Mouse (Mus musculus) adrenal gland, postnatal 10 days (tissue): ENCODE measurements around the gene Ripply2. TPM values are rescaled to one million over a fixed set of nuclear protein-coding genes. Genes with fewer than 3 reads are reported as not detected.
A peak's percentile ranks its signal among the peaks of the same experiment; 100 is the strongest.
"Not testable (repeated sequence)": the region's sequence is repeated elsewhere in the genome, so short reads cannot be mapped to it uniquely, and the experiment has no call there.

ENCODE experiments used
- DNase-seq: peaks from one replicate; pipeline ENCODE4 v3.0.0; 2021; ENCODE audit warnings: mixed read lengths
- long read RNA-seq, 2 experiments: library from polyadenylated mRNA; stranded (forward); transcript quantifications; one replicate each; pipeline ENCODE4 v2.0.0; 2021
- total RNA-seq, 2 experiments: library from RNA; stranded (reverse); gene quantifications; 2 replicates each; pipeline ENCODE4 v1.2.3; 2021

The Ripply2 gene
- under 1 TPM; 0.45 to 0.70 TPM for total RNA-seq
- long read RNA-seq, experiment 1, partial matches to known transcripts = 0 of 2 reads
- long read RNA-seq, experiment 1, other reads (novel, unspliced or antisense) = 0 of 2 reads
- long read RNA-seq, experiment 2 = 0 reads

- DNase-seq = peak; percentile 24
Observed at GRCm38 (mm10) chr9:87015288-87015937, at the start of gene Ripply2. TSS of gene Ripply2 (plus strand) at chr9:87015537.

- DNase-seq = not testable (repeated sequence)
Observed at GRCm38 (mm10) chr9:86972471-86972870, 42.9 kb upstream of the Ripply2 start.

DNA sequence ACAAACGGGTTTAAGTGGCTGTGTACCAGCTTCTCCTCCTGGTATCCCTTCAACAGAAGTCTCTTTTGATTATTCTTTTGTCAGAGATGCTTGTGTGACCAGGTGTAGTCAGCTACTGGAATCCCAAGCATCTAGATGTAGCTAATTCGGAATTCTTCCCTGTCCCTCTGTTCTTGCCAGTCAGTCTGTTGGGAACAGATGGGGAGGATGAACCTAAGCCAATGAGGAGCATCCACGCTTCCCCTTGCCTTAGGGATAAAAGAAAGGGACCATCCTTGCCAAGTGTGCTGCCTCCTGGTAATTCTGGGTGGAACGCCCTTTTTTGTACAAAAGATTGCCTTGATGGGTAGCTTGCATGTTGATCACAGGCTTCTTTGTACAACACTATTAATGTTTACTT lies 41.8 kb upstream of the Ripply2 start:
- no peak for DNase-seq

DNA sequence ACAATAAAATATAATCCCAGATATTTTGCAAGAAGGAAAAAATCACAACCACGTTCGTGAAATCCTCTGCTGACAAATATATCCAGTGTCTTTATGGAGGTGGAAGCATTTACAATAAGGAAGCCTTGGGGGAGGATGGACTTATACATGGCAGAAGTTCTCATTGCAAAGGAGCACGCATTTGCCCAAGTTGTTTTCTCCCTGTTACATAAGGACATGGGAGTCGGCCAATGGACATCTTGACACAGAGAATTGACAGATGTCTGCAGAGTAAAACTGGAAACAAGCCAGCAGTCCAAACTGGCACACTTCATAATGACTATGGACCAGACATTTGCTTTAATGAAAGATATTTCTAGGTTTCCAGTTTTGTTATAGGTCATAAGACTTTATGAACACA lies 38.4 kb upstream of the Ripply2 start:
- peak; percentile 15 for DNase-seq

- DNase-seq = no peak
Observed at GRCm38 (mm10) chr9:86978257-86978907, 37.0 kb upstream of the Ripply2 start.

- no peak for DNase-seq
Observed at GRCm38 (mm10) chr9:86980048-86980447, 35.3 kb upstream of the Ripply2 start.

GRCm38 (mm10) chr9:86980942-86981341 lies 34.4 kb upstream of the Ripply2 start:
- DNase-seq = no peak

DNA sequence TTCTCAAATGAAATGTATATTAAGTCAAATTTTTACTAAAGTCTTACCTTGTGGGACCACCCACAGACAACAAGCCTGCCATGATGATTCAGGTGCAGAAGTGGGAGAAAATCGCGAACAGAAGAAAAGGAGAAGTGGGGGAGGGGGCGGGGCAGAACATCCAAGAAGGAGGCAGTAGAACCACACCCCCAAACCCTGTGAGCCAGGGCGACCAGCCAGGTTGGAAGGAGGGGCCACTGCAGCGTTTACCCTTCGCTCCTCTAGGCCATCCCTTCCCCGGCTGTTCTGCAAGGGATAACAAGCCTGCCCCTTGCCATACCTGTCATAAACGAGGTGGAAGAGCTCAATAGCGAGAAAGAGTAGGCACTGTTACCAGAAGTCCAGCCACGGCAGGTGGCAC lies 33.8 kb upstream of the Ripply2 start:
- DNase-seq = no peak

- DNase-seq = no peak
Observed at GRCm38 (mm10) chr9:86984583-86984982, 30.8 kb upstream of the Ripply2 start.

DNA sequence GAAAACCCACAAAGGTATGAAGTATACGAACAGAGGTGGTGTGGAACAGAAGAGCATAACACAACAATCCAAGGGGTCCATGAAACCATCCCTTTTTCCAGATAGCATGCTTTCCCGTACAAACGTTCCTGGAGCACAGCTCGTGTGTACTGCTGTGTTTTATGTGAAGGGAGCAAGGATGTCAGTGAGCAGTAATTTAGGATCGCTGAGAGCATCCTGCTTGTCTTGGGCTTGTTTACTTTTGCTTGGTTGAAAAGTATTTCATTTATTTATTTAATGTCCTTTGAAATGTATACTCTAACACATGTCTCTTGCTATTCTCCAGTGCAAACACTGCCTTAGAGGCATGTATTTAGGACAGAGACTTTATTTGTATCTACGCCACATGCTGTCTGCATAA lies 30.2 kb upstream of the Ripply2 start:
- DNase-seq = no peak

GRCm38 (mm10) chr9:86986703-86987296 lies 28.5 kb upstream of the Ripply2 start:
- no peak for DNase-seq

DNA sequence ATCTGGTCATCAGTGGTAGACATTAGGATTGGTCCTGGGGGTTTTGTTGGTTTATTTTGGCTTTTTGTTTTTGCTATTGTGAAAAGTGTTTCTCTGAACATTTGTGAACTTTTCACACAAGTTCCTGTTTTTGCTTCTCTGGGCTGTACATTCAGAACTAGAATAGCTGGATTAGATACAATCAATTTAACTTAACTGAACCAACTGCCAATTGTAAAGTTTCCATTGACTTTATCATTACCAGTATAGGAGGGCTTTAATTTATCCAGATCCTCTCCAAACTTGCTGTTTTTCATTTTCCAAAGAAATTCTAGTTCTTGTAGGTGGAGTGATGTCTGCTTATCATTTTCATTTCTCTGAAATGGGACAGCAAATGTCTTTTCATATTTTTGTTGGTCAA lies 25.5 kb upstream of the Ripply2 start:
- DNase-seq = no peak

DNA sequence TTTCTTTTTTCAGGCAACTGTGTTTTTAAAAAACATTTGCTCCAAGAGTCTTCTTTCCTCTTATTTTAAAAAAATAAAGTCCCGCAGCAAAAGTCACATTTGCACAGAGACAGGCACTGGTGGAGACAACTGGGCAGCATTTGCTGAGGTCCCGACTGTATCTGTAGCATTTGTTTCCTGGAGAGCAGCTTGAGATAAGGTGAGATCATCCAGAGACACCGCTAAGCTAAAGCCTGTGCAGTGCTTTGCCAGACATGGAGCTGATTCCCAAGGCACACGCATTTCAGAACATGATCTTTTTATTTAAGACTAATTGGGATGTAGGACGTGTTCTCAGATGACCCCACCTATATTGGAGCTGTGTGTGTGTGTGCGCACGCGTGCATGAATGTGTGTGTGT lies 23.6 kb upstream of the Ripply2 start:
- no peak for DNase-seq

DNA sequence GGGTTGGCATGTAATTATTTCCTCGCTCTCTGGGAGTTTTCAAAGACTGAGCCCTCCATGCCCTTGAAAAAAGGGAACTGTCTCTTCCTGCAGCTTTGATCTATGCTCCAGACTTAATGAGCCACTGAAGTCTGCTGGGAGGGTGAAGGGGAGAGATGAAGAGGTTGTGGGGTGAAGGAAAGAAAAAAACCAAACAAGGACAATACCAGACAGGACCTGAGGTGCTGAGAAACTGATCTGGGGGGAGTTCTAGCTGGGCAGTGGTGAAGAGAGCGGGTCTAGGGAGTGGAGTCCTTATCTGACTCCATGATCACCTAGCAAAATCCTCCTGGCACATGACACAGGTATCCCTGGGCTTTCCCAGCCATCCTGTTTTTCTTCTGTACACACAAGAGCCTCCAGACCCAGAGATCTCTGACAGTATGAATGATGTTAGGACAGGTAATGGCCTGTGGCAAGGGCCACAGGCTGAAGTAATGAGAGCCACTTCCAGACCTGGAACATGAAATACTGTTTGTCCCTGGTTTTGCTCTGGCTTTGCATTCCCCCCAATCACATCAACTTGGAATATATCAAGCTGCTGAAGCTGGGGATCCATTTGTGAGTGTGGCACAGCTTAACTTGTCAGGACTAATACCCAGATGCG lies 18.2 kb upstream of the Ripply2 start:
- no peak for DNase-seq

- DNase-seq = peak; percentile 35
Observed at GRCm38 (mm10) chr9:86999956-87000582, 15.3 kb upstream of the Ripply2 start.

GRCm38 (mm10) chr9:87004701-87005434 lies 10.5 kb upstream of the Ripply2 start:
- no peak for DNase-seq

GRCm38 (mm10) chr9:87005435-87005779 lies 9.9 kb upstream of the Ripply2 start:
- no peak for DNase-seq

- DNase-seq = no peak
Observed at GRCm38 (mm10) chr9:87008507-87008906, 6.8 kb upstream of the Ripply2 start.

DNA sequence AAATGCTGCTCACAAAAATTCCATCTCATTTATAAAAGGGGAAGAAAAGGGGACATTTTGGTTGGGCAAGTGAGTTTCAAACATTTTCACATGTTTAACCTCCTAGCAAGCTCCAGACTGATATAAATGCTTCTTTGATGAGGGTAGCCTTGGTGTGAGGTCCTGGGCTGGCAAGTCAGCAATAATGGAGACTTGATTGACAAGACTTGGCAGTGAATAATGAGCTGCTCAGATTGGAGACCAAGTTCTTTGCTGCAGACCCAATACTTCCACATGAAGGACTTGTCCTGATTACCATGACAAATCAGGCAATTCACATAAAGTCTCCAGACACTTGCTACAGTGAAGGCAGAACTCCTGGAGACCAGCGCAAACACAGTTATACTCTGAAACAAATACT lies 6.4 kb upstream of the Ripply2 start:
- no peak for DNase-seq

- DNase-seq = no peak
Observed at GRCm38 (mm10) chr9:87015938-87016294, 579 bp downstream of the Ripply2 start.

DNA sequence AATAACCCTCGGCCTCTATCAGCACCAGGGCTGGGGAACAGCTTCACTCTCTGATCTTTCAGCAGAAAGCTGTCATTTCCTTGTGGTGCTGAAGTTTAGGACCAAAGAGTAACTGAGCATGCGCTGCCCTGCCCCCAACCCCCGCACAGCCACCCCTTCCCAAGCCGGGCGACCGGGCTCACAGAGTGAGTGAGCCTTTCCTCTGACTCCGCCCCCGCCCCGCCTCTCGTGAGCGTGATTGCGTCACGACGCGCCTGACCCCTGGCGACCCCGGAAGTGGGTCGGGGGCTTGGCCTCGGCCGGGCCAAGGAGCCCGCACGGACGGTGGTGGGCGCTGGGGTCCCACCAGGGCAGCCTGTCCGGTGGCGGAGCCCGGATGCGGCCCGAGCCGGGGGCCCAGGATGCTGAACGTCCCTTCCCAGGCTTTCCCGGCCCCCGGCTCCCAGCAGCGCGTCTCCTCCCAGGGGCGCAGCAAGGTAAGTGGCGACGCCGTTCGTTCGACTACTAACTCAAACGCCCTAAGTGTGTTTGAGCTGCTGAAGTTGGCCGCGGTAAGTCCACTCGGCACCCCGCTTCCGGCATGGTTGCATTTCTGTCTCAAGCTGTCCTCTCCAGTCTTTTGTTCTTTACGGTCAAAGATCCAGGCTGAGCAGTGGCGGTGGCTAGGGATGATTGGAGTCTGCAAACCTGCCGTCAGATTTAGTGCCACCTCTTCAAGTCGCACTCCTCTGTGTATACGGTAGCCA lies 6.6 kb downstream of the Ripply2 start, which contains the start of gene Cyb5r4:
TSS of gene Cyb5r4 (plus strand) at position 237 of the 746 bp plus-strand sequence.
- peak; percentile 98 for DNase-seq
